Mouse (Mus musculus) cerebellum, adult (tissue): ENCODE measurements around the gene Ebi3.
A peak's percentile ranks its signal among the peaks of the same experiment; 100 is the strongest.
"Not testable (repeated sequence)": the region's sequence is repeated elsewhere in the genome, so short reads cannot be mapped to it uniquely, and the experiment has no call there.

ENCODE experiments used
- ATAC-seq: cut with Nextera tagmentation; 2 replicates; pipeline ENCODE4 v1.9.2; 2017; ENCODE audit warnings: mild to moderate bottlenecking, moderate library complexity, mixed read lengths; ENCODE audit not compliant: insufficient number of reproducible peaks, low FRiP score, low TSS enrichment

The Ebi3 gene

DNA sequence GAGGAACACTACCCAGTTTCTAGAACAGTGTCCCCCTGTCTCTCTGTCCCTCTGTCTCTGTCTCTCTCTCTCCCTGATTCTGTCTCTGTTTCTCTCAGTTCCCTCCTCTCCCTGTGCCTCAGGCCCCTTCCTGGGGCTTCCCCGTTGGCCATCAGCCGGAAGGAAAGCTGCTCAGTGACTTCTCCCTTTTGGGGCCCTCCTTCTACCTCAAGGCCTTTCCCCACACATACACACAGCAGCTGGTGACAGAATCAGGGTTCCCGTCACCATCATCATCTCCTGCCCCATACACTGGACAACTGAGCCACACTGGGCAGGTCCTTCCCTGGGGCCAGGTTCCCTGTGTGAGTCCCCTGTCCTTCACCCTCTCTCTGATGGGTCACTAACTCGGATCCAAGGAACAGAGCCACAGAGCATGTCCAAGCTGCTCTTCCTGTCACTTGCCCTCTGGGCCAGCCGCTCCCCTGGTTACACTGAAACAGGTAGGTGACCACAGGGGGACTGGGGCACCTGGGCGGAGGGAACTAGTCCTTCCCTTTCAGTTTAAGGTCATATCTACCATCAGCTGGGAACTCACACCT lies at the start of gene Ebi3:
TSS of gene Ebi3 (plus strand) at position 194 of the 581 bp plus-strand sequence.
- ATAC-seq: no peak

DNA sequence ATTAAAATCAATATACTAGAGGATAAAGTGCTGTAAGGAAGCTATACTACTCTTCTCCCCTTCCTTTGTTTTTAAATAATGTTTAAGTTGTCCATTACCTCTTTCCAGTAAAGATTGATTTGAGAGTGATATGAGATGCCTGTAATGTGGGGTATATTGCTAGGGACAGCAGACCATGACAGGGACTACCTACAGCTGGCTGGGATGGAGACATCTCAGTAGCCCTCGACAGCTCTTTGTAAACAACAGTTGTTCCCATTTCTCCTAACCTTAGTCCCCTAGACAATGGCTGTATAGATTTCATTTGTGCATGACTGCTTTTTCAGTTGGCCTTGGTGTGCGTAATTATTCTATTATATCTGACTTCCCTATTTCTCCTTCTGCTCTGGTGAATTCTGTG lies 49.4 kb upstream of the Ebi3 start:
- ATAC-seq: no peak

- ATAC-seq: no peak
Measured at GRCm38 (mm10) chr17:55903687-55904086, 48.8 kb upstream of the Ebi3 start.

DNA sequence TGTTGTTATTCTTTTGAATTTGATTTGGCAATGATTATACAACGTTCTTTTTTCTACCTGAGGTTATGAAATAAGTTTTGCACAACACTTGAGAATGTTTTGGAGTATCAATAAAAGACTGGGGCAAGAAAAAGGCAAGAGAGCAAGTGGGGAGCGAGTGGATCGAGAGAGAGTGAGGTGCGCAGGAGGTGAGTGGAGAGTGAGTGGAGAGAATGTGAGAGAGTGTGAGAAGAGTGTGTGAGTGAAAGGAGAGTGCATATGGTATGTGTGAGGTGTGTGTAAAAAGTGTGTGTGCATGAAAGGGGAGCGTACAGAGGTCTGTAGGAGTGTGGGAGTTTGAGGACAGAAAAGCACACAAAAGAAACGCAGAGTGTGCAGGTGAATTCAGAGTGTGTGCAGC lies 48.3 kb upstream of the Ebi3 start:
- no peak for ATAC-seq

DNA sequence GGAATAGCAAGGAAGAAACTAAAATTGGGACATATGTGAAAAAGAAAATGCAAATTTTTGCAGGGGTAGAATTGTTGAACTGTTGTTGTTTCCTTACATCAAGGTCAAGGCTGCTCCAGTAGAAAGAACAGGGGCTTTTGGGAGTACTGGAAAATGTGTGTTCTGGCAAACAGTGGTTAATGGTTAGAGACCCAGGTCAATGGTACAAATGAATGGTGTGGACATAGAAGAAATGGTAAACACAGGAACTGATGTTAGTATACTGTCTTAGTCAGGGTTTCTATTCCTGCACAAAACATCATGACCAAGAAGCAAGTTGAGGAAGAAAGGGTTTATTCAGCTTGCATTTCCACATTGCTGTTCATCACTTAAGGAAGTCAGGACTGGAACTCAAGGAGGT lies 45.8 kb upstream of the Ebi3 start:
- ATAC-seq: no peak

DNA sequence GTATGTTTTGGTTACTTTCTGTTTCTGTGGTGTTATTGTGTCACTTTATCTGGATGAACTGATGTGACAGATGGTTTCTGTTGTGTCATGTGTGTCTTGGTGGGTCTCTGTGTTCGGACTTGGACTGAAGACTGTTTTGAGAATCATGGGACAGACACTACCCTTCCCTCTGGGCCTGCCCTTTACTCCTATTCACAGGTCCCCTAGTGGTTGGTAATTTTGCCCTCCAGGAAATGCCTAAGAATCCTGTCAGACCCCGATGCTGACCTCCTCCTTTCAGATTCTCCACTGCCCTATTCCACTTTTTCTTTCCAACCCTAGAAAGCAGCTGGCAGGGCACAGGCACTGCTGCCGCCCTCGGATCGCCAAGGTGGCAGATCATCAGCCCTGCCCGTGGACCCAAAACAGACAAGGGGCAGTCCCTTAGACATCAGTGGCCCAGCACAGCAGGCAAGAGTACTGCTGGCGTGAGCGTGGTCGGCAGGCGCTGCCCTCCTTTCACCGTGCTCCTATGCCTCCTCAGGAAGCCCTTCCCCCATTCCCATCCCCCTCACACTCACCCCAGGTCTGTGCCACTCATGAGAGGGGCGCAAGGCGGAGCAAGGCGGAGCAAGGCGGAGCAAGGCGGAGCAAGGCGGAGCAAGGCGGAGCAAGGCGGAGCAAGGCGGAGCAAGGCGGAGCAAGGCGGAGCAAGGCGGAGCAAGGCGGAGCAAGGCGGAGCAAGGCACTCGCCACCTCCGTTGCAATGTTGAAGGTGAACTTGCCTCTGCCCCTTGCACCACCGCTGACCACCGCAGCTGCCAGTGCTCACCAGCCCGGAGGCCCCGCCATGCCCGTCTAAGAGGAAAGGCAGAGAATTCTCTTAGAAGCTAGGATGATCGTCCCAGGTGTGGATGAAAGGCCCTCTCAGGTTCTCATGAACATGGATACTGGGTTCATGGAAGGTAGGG lies 20.6 kb upstream of the Ebi3 start:
- peak; percentile 95 for ATAC-seq

DNA sequence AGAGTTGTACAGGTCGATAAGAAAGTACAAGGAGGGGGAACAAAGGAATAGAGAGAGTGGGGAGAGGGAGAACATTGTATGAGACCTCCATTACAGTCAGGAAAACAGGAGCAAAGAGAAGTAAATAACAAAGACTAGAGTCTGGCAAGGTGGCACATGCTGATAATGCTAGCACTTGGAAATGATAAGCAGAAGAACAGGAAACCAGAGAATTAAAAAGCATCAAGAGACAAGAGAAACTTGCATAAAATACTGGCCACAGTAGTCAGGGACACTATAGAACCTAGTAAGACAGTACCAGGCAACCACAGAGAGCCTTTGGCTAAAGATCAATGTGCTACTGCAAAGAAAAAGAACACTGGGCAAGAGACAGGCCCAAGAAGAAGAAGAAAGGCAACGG lies 19.8 kb upstream of the Ebi3 start:
- no peak for ATAC-seq

DNA sequence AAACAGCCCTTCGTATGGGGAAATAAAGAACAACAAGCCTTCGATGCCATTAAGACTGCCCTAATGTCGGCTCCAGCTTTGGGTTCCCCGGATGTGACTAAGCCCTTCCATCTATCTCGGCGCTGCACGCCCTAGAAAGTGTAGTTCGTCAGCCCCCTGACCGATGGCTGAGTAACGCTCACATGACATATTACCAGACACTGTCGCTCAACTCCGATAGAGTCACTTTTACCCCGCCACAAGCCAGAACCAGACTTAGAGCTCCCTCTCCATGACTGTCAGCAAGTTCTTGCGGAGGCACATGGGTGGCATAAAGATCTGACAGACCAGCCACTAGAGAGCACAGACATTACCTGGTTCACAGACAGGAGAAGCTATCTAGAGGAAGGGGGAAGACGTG lies 19.2 kb upstream of the Ebi3 start:
- ATAC-seq: no peak

DNA sequence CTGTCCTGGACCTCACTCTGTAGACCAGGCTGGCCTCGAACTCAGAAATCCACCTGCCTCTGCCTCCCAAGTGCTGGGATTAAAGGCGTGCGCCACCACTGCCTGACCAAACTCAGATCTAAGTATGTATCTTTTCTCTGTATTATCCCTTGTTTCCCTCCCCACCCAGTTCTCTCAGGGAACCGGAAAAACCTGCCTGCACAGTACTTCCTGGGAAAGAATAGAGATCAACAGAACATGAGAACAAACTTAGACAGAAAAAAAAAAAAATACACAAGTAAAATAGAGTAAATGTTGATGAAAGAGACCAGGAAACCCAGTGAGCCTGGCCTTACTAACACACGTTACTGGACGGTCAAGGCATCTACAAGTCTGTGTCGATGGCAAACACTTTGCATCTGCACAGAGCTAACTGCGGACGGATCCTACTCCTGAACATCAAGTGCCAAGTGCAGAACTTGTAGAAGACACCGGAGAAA lies 8.0 kb upstream of the Ebi3 start:
- not testable (repeated sequence) for ATAC-seq

GRCm38 (mm10) chr17:55944866-55945682 lies 7.4 kb upstream of the Ebi3 start:
- peak; percentile 99 for ATAC-seq

- no peak for ATAC-seq
Measured at GRCm38 (mm10) chr17:55945696-55946095, 6.7 kb upstream of the Ebi3 start.

- no peak for ATAC-seq
Measured at GRCm38 (mm10) chr17:55948647-55949046, 3.8 kb upstream of the Ebi3 start.

DNA sequence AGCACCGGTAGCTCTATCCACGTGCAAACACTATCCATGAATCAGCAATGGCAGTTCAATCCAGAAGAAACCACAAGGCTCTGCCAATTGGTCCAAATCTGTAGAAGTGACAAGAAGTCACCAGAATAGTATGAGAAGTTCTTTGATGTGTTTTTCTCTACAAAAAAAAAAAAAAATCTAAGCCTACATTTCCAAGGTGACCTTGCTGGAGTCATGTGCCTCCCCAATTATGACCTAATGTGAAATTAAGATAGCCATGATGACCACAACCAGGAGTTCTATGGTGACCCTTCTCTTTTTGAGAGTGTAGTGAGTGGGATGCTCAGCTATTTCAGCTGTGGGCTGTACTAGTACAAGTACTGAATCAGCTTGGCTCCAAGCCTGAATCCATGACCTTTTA lies 3.0 kb upstream of the Ebi3 start, which contains the start of gene Zfp119b:
TSS of gene Zfp119b (minus strand) at position 101 of the 400 bp plus-strand sequence.
- ATAC-seq: no peak

DNA sequence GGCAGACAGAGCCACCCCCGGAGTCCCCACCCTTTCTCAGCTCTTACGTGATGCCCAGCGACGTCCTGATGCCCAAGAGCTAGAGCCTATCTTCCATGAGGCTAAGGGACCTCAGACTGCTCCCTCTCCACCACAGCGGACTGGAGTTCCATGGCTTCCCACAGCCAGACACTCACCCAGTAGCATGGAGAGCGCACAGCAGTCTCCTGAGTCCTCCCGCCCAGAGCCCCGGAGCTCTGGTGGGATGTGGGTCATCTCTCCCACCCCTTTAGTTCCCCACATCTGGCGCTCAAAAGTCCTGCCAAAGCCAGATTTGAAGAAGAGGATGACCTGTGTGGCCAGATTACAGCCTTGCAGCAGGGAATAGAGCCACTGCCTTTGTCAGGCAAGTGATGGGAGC lies 1.8 kb upstream of the Ebi3 start:
- no peak for ATAC-seq

- no peak for ATAC-seq
Measured at GRCm38 (mm10) chr17:55952041-55952440, 399 bp upstream of the Ebi3 start.

- ATAC-seq: no peak
Measured at GRCm38 (mm10) chr17:55953751-55954150, 1.3 kb downstream of the Ebi3 start.

DNA sequence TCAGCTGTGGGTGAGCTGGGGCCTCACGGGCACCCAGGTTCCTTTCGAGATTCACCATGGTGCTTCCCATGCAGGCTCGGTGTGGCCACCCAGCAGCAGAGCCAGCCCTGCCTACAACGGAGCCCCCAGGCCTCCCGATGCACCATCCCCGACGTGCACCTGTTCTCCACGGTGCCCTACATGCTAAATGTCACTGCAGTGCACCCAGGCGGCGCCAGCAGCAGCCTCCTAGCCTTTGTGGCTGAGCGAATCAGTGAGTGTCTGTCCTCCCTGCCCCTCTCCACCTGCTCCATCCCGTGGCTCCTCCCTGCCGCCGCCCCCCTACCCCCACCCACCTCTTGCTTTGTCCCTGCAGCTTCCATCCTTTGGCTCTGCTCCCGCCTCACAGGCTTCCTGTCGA lies 1.8 kb downstream of the Ebi3 start:
- no peak for ATAC-seq

DNA sequence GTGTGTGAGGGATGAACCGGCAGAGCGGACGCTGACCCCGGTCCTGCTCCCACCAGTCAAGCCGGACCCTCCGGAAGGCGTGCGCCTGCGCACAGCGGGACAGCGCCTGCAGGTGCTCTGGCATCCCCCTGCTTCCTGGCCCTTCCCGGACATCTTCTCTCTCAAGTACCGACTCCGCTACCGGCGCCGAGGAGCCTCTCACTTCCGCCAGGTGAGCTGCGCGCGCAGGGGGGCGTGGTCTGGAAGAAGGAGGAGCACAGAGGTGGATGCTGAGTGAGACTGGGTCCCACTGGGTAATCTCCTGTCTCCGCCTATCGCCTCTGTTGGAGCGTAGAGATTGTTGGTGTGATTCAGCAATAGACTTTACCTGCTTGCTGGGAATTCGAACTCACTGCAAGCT lies 3.7 kb downstream of the Ebi3 start:
- ATAC-seq: peak; percentile 9; the same call in 1 of the 2 replicates

GRCm38 (mm10) chr17:55956591-55956990 lies 4.2 kb downstream of the Ebi3 start:
- ATAC-seq: no peak

- ATAC-seq: no peak
Measured at GRCm38 (mm10) chr17:55957168-55957567, 4.7 kb downstream of the Ebi3 start.
